Mouse (Mus musculus): ENCODE results near the gene Tox2.

DNA sequence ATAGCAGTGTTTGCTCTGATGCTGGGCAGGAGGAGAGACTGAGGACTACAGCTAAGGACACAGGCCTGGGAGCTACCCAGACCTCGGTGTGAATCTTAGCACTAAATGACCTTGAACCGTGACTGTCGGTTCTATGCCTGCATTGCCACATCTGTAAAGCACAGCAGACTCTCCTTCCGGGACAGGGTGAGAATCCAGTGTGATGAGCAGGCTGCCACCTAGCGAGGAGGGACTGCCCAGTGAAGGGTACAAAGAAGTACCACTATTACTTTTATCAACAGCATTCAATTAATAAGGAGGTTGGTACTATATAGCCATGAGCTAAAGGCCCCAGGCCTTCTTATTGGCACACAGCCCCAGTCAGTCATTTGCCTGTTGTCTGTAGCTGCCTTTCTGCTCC lies 98.7 kb downstream of the Tox2 start:
- no peak for TF ChIP-seq CTCF (conservative IDR thresholded peaks at IDR 0.05; ENCODE audit: low read length)
- no peak for TF ChIP-seq POU5F1 (IDR thresholded peaks at IDR 0.05; ENCODE audit: borderline replicate concordance, low read length)
- no peak for TF ChIP-seq NANOG (IDR thresholded peaks at IDR 0.05; ENCODE audit: borderline replicate concordance, low read length)

Data from E14TG2a.4 (cell line).